Comparison of ENCODE assay signal across 8 mouse cellular contexts in the genomic region with DNA sequence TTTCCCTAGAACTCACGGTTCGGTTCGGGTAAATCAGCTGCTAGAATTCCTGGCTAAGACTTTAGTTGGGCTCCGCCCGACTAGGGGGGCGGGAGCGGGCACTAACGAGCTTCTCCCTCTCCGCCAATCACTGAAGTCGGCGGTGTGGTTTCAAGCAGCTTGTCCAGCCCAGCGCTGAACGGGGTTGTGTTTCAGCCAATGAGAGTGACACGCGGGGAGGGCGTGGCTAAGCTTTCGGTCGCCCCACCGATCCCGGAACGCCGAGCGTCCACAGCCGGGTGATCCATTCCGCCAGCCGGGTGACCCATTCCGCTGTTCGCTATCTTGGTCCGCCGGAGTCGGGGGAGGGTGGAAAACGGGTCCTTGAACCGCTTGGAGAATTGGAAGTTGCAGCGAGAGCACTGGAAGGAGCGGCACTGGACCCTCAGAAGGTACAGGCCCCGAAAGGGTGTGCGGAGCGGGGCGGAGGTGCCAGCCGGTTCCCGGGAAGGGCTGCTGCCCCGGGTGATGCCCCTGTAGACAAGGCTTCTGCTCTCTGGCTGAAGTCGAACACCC. TPM values are rescaled to one million over a fixed set of nuclear protein-coding genes. Genes with fewer than 3 reads are reported as not detected.
DNase-seq lines count a peak whose midpoint lies in the region; ATAC-seq and TF ChIP-seq lines count a peak whose summit lies in the region.

Stat2 (plus strand) TSS at position 273 of the 555 bp plus-strand sequence.

- ATAC-seq in forebrain, embryonic 15.5 days (replicated peaks), result peak; percentile 100
- ATAC-seq in neutrophil, adult 5-6 weeks (ENCODE audit: extremely low read depth, insufficient number of reproducible peaks, low FRiP score, poor library complexity, severe bottlenecking), result peak; percentile 100

- WGBS in forebrain, embryonic 15.5 days, result under 1% methylated on average over 43 of the region's 43 CpGs
- under 1% methylated on average over 43 of the region's 43 CpGs for WGBS in lung, adult 2 months

- H3K4me2 ChIP-seq in forebrain, embryonic 15.5 days (replicated peaks), result peak within 1 kb of the TSS; percentile 52

- H3K27ac ChIP-seq in ES-E14 (ENCODE audit: insufficient read depth, low read depth, low read length, poor library complexity, severe bottlenecking), result peak within 1 kb of the TSS; percentile 3; the same call in 1 of the 2 replicates
- H3K27ac ChIP-seq in forebrain, embryonic 15.5 days (replicated peaks), result peak within 1 kb of the TSS; percentile 82

- no peaks in the 10 kb centered on the region for H3K36me3 ChIP-seq in ES-E14 (ENCODE audit: control insufficient read depth, insufficient read depth, low read length, poor library complexity, severe bottlenecking)
- no peaks in the 10 kb centered on the region for H3K36me3 ChIP-seq in forebrain, embryonic 15.5 days

- peak; percentile 98 for DNase-seq in ES-E14 (ENCODE audit: low read depth, low spot score)
- DNase-seq in cerebellum, adult 11-12 months, result peak; percentile 98
- DNase-seq in heart, postnatal 25 days (ENCODE audit: low spot score), result peak; percentile 97
- DNase-seq in layer of hippocampus, adult 18-20 months (ENCODE audit: low spot score in 2 of 2), result peak; percentile 96 to 98
- DNase-seq in lung, adult 2 months, result peak; percentile 96
- peak; percentile 94 to 95 for DNase-seq in thymus, adult 18-20 months

- H3K4me3 ChIP-seq in ES-E14 (ENCODE audit: insufficient read depth in 1 of 2, low read depth in 1 of 2, low read length in 2 of 2, poor library complexity in 1 of 2, severe bottlenecking in 1 of 2), result peak within 1 kb of the TSS; percentile 91 to 93
- peak within 1 kb of the TSS; percentile 87 for H3K4me3 ChIP-seq in forebrain, embryonic 15.5 days
- peak within 1 kb of the TSS; percentile 96 for H3K4me3 ChIP-seq in lung, adult 2 months (replicated peaks; ENCODE audit: extremely low read depth, low read depth, low read length)

- intact Hi-C loops in heart, postnatal 25 days (cut with DNase I), result loop anchor here (5.0 kb wide), 1 partner anchor 38 kb away; the partner anchor contains the start of gene Timeless

- H3K4me1 ChIP-seq in ES-E14 (ENCODE audit: control insufficient read depth in 2 of 2, insufficient read depth in 2 of 2, low read length in 2 of 2, poor library complexity in 1 of 2), result peaks cover 3 to 7% of the 10 kb centered on the region in 2 experiments; a peak in 2 of 4 replicates
- peaks cover 11% of the 10 kb centered on the region for H3K4me1 ChIP-seq in forebrain, embryonic 15.5 days
- H3K4me1 ChIP-seq in lung, adult 2 months (ENCODE audit: control insufficient read depth, insufficient read depth, low read length), result no peaks in the 10 kb centered on the region; the same call in 1 of the 2 replicates

- in situ Hi-C loops in ES-E14 (cut with MboI; ENCODE audit: low sequenced_read_pairs in 2 of 2, unreplicated experiment in 2 of 2), result no loop called here

- no peak for TF ChIP-seq CTCF in lung, adult 2 months (IDR thresholded peaks at IDR 0.05; ENCODE audit: insufficient read depth, low read length)

- no peaks in the 10 kb centered on the region for H3K27me3 ChIP-seq in forebrain, embryonic 15.5 days

- no peaks in the 10 kb centered on the region for H3K9me3 ChIP-seq in ES-E14 (ENCODE audit: control insufficient read depth, insufficient read depth, low read depth, low read length)
- H3K9me3 ChIP-seq in forebrain, embryonic 15.5 days, result no peaks in the 10 kb centered on the region

- H3K9ac ChIP-seq in ES-E14 (ENCODE audit: insufficient read depth, low read depth, low read length, poor library complexity, severe bottlenecking), result peak within 1 kb of the TSS; percentile 80
- peak within 1 kb of the TSS; percentile 83 for H3K9ac ChIP-seq in forebrain, embryonic 15.5 days (replicated peaks)

- TF ChIP-seq POLR2A in lung, adult 2 months (IDR thresholded peaks at IDR 0.05; ENCODE audit: borderline replicate concordance, extremely low read depth, low read depth, low read length), result peak; percentile 90

TF ChIP-seq in ES-E14, 5 proteins besides CTCF, POLR2A, EP300 and RAD21:
- TF ChIP-seq HCFC1 (IDR thresholded peaks at IDR 0.05; ENCODE audit: borderline replicate concordance, insufficient read depth, low read length), result no peak
- no peak for TF ChIP-seq ZNF384 (IDR thresholded peaks at IDR 0.05; ENCODE audit: low read depth, low read length)
- no peak for TF ChIP-seq CHD2 (IDR thresholded peaks at IDR 0.05; ENCODE audit: low read depth, low read length)

RNA-seq across cellular contexts. Expression of gene Stat2, which starts in this region (rescaled TPM):
- 10.6 and 22.7 TPM in 2 replicates for total RNA-seq in ES-E14 (2012; rRNA removed)
- polyA plus RNA-seq in forebrain, embryonic 15.5 days (2015; fragmentation: Nextera tagmentation; extraction: Ambion mirVana), result 17.1 and 21.0 TPM in 2 replicates
- 10 to 100 TPM; 11.7 to 12.3 TPM for total RNA-seq in heart, postnatal 25 days (2021)
- 10 to 100 TPM; 32.0 to 32.1 TPM for total RNA-seq in layer of hippocampus, adult 18-20 months (2021)
- 30.8 and 34.4 TPM in 2 replicates for polyA plus RNA-seq in lung, adult 2 months (2012; rRNA removed)
- total RNA-seq in neutrophil, adult 5-6 weeks (2017), result 65.7 and 74.1 TPM in 2 replicates

Comparison
In these comparisons a context has a peak if more than half of its experiments do, and no peak if none do; other contexts are left out.
1. Peak in every context shown above with its lines: DNase-seq, ATAC-seq, H3K4me3 ChIP-seq and H3K27ac ChIP-seq.